ENCODE assay signal across 26 mouse cellular contexts in genomic region chr5:72671017-72671699, GRCm38 (mm10). TPM values are rescaled to one million over a fixed set of nuclear protein-coding genes. Genes with fewer than 3 reads are reported as not detected.
DNase-seq lines count a peak whose midpoint lies in the region; ATAC-seq and TF ChIP-seq lines count a peak whose summit lies in the region.
"Had no signal": no experiment of that assay in that cellular context is flagged by ENCODE, and none has a peak within 500 bp of the region (broad histone marks: within the 10 kb centered on the region; RNA-seq: fewer than 3 reads in every experiment).

No protein-coding gene starts in this region.

- no peak overlapping the region for H3K4me2 ChIP-seq in hindbrain, embryonic 15.5 days
- no peak overlapping the region for H3K4me2 ChIP-seq in hindbrain, embryonic 12.5 days (replicated peaks)
- H3K4me2 ChIP-seq in forebrain, embryonic 12.5 days = no peak overlapping the region
- H3K4me2 ChIP-seq in forebrain, postnatal 0 days (ENCODE audit: low read depth) = no peak overlapping the region
- no peak overlapping the region for H3K4me2 ChIP-seq in midbrain, embryonic 15.5 days
- H3K4me2 ChIP-seq: heart, embryonic 13.5 days; intestine, embryonic 15.5 days; stomach, embryonic 15.5 days had no signal

- H3K4me3 ChIP-seq in hindbrain, embryonic 15.5 days = no peak overlapping the region
- H3K4me3 ChIP-seq in hindbrain, embryonic 12.5 days = no peak overlapping the region
- H3K4me3 ChIP-seq in forebrain, embryonic 12.5 days (replicated peaks) = no peak overlapping the region
- no peak overlapping the region for H3K4me3 ChIP-seq in forebrain, postnatal 0 days (ENCODE audit: low read depth, low read length)
- no peak overlapping the region for H3K4me3 ChIP-seq in midbrain, embryonic 15.5 days
- H3K4me3 ChIP-seq: heart, embryonic 13.5 days; intestine, embryonic 15.5 days; stomach, embryonic 15.5 days had no signal

- peak; percentile 61; the same call in 1 of the 2 replicates for ATAC-seq in hindbrain, embryonic 15.5 days (ENCODE audit: low FRiP score, low read depth)
- ATAC-seq in hindbrain, embryonic 12.5 days (ENCODE audit: low FRiP score) = no peak
- ATAC-seq in forebrain, embryonic 12.5 days (ENCODE audit: low FRiP score) = peak; percentile 58
- no peak for ATAC-seq in forebrain, postnatal 0 days
- peak; percentile 79 for ATAC-seq in midbrain, embryonic 15.5 days (replicated peaks)
- ATAC-seq: intestine, embryonic 15.5 days had no signal

- H3K36me3 ChIP-seq in hindbrain, embryonic 15.5 days = no peaks in the 10 kb centered on the region
- H3K36me3 ChIP-seq in hindbrain, embryonic 12.5 days = no peaks in the 10 kb centered on the region
- no peaks in the 10 kb centered on the region for H3K36me3 ChIP-seq in forebrain, embryonic 12.5 days (replicated peaks)
- H3K36me3 ChIP-seq in forebrain, postnatal 0 days (ENCODE audit: insufficient read depth) = no peaks in the 10 kb centered on the region
- no peaks in the 10 kb centered on the region for H3K36me3 ChIP-seq in midbrain, embryonic 15.5 days (replicated peaks)
- H3K36me3 ChIP-seq: heart, embryonic 13.5 days; stomach, embryonic 15.5 days had no signal

- no peak overlapping the region for H3K27ac ChIP-seq in hindbrain, embryonic 15.5 days (replicated peaks)
- H3K27ac ChIP-seq in hindbrain, embryonic 12.5 days = no peak overlapping the region
- H3K27ac ChIP-seq in forebrain, embryonic 12.5 days = peak overlapping the region; percentile 47; the same call in 1 of the 2 replicates
- H3K27ac ChIP-seq in forebrain, postnatal 0 days (ENCODE audit: low read depth, low read length) = no peak overlapping the region
- 0 out of 2 replicates have a peak overlapping the region, but pooled peaks have one; percentile 48 for H3K27ac ChIP-seq in midbrain, embryonic 15.5 days
- H3K27ac ChIP-seq: heart, embryonic 13.5 days; intestine, embryonic 15.5 days; stomach, embryonic 15.5 days had no signal

- DNase-seq in forebrain, postnatal 0 days = peak; percentile 25
- DNase-seq in kidney, postnatal 36 days = no peak
- no peak for DNase-seq in adrenal gland, adult (ENCODE audit: inconsistent age in 2 of 2, low spot score in 1 of 2)
- DNase-seq: cerebellum, adult 11-12 months; cerebellum, postnatal 25 days; embryo, embryonic 11 days; heart, postnatal 36 days; kidney, adult 9 months; kidney, postnatal 25 days; left cerebral cortex, postnatal 4 days; liver; lung, adult 2 months; right cerebral cortex, postnatal 25 days; thymus, adult 2 months had no signal

- TF ChIP-seq CTCF in forebrain, postnatal 0 days (IDR thresholded peaks at IDR 0.05; ENCODE audit: low read depth) = no peak

- 39% methylated on average over 8 of the region's 8 CpGs for WGBS in hindbrain, embryonic 15.5 days
- 64% methylated on average over 8 of the region's 8 CpGs for WGBS in hindbrain, embryonic 12.5 days
- WGBS in forebrain, embryonic 12.5 days = 33% methylated on average over 8 of the region's 8 CpGs
- 18% methylated on average over 8 of the region's 8 CpGs for WGBS in forebrain, postnatal 0 days
- 20% methylated on average over 8 of the region's 8 CpGs for WGBS in midbrain, embryonic 15.5 days

- no peaks in the 10 kb centered on the region for H3K9me3 ChIP-seq in hindbrain, embryonic 15.5 days
- H3K9me3 ChIP-seq in hindbrain, embryonic 12.5 days (replicated peaks) = no peaks in the 10 kb centered on the region
- no peaks in the 10 kb centered on the region for H3K9me3 ChIP-seq in forebrain, embryonic 12.5 days
- H3K9me3 ChIP-seq in forebrain, postnatal 0 days (ENCODE audit: low read length) = no peaks in the 10 kb centered on the region
- no peaks in the 10 kb centered on the region for H3K9me3 ChIP-seq in midbrain, embryonic 15.5 days
- H3K9me3 ChIP-seq: heart, embryonic 13.5 days; intestine, embryonic 15.5 days; stomach, embryonic 15.5 days had no signal

- H3K9ac ChIP-seq in hindbrain, embryonic 15.5 days = no peak overlapping the region
- no peak overlapping the region for H3K9ac ChIP-seq in hindbrain, embryonic 12.5 days
- H3K9ac ChIP-seq in forebrain, embryonic 12.5 days = no peak overlapping the region
- no peak overlapping the region for H3K9ac ChIP-seq in forebrain, postnatal 0 days
- H3K9ac ChIP-seq in midbrain, embryonic 15.5 days = no peak overlapping the region
- H3K9ac ChIP-seq: heart, embryonic 13.5 days; intestine, embryonic 15.5 days; stomach, embryonic 15.5 days had no signal

- no peaks in the 10 kb centered on the region for H3K27me3 ChIP-seq in hindbrain, embryonic 15.5 days
- H3K27me3 ChIP-seq in hindbrain, embryonic 12.5 days = no peaks in the 10 kb centered on the region
- no peaks in the 10 kb centered on the region for H3K27me3 ChIP-seq in forebrain, embryonic 12.5 days
- H3K27me3 ChIP-seq in forebrain, postnatal 0 days (ENCODE audit: insufficient read depth, low read length) = no peaks in the 10 kb centered on the region
- H3K27me3 ChIP-seq in midbrain, embryonic 15.5 days (replicated peaks) = no peaks in the 10 kb centered on the region
- H3K27me3 ChIP-seq: heart, embryonic 13.5 days; intestine, embryonic 15.5 days; stomach, embryonic 15.5 days had no signal

- 0 out of 2 replicates have a peak, but pooled peaks cover 4% of the 10 kb centered on the region for H3K4me1 ChIP-seq in hindbrain, embryonic 15.5 days (replicated peaks)
- no peaks in the 10 kb centered on the region for H3K4me1 ChIP-seq in hindbrain, embryonic 12.5 days
- peaks cover 15% of the 10 kb centered on the region for H3K4me1 ChIP-seq in forebrain, embryonic 12.5 days
- no peaks in the 10 kb centered on the region for H3K4me1 ChIP-seq in forebrain, postnatal 0 days (ENCODE audit: insufficient read depth)
- H3K4me1 ChIP-seq in midbrain, embryonic 15.5 days = peaks cover 5% of the 10 kb centered on the region
- H3K4me1 ChIP-seq: heart, embryonic 13.5 days; intestine, embryonic 15.5 days; stomach, embryonic 15.5 days had no signal

RNA-seq across cellular contexts. Expression of gene Nipal1, which starts 23.6 kb away (rescaled TPM):
- polyA plus RNA-seq in hindbrain, embryonic 15.5 days (2015; fragmentation: Nextera tagmentation; extraction: Ambion mirVana) = 0.83 and 1.3 TPM in 2 replicates
- polyA plus RNA-seq in hindbrain, embryonic 12.5 days (2016; fragmentation: Nextera tagmentation; extraction: Ambion mirVana) = 0.62 and 1.5 TPM in 2 replicates
- polyA plus RNA-seq in forebrain, embryonic 12.5 days (2016; fragmentation: Nextera tagmentation; extraction: Ambion mirVana) = 0.49 and 0.56 TPM in 2 replicates
- 0.05 and 0.08 TPM in 2 replicates for total RNA-seq in forebrain, postnatal 0 days (2014; rRNA removed)
- 0.38 and 0.44 TPM in 2 replicates for polyA plus RNA-seq in forebrain, postnatal 0 days (2015; fragmentation: Nextera tagmentation; extraction: Ambion mirVana)
- polyA plus RNA-seq in midbrain, embryonic 15.5 days (2015; fragmentation: Nextera tagmentation; extraction: Ambion mirVana) = 0.93 and 1.6 TPM in 2 replicates
- total RNA-seq: heart, postnatal 36 days; left cerebral cortex, adult 18-20 months had no signal

RNA-seq across cellular contexts. Expression of gene Cnga1, which starts 27.1 kb away (rescaled TPM):
- polyA plus RNA-seq in hindbrain, embryonic 15.5 days (2015; fragmentation: Nextera tagmentation; extraction: Ambion mirVana) = not detected in 2 replicates
- not detected in 2 replicates for polyA plus RNA-seq in hindbrain, embryonic 12.5 days (2016; fragmentation: Nextera tagmentation; extraction: Ambion mirVana)
- polyA plus RNA-seq in forebrain, embryonic 12.5 days (2016; fragmentation: Nextera tagmentation; extraction: Ambion mirVana) = not detected in 2 replicates
- total RNA-seq in forebrain, postnatal 0 days (2014; rRNA removed) = not detected in 2 replicates
- polyA plus RNA-seq in forebrain, postnatal 0 days (2015; fragmentation: Nextera tagmentation; extraction: Ambion mirVana) = not detected in 2 replicates
- not detected in 2 replicates for polyA plus RNA-seq in midbrain, embryonic 15.5 days (2015; fragmentation: Nextera tagmentation; extraction: Ambion mirVana)
- total RNA-seq: adrenal gland, adult 18-20 months; gastrocnemius, adult 18-20 months; heart, postnatal 36 days; left cerebral cortex, adult 18-20 months; left cerebral cortex, postnatal 4 days had no signal
- polyA plus RNA-seq: C2C12; gonadal fat pad, adult 2 months; heart, embryonic 13.5 days; intestine, embryonic 15.5 days; stomach, embryonic 15.5 days had no signal

Comparison
In these comparisons a context has a peak if more than half of its experiments do, and no peak if none do; other contexts are left out.
1. ATAC-seq: peak in hindbrain, embryonic 15.5 days (single experiment), forebrain, embryonic 12.5 days (single experiment) and midbrain, embryonic 15.5 days (single experiment); none in hindbrain, embryonic 12.5 days (single experiment) and forebrain, postnatal 0 days (single experiment).
2. H3K27ac ChIP-seq: peak in forebrain, embryonic 12.5 days (single experiment) and midbrain, embryonic 15.5 days (single experiment); none in hindbrain, embryonic 15.5 days (single experiment), hindbrain, embryonic 12.5 days (single experiment) and forebrain, postnatal 0 days (single experiment).